Mouse (Mus musculus) limb, embryonic 15.5 days (tissue): ENCODE data around the gene Gmnn. TPM values are rescaled to one million over a fixed set of nuclear protein-coding genes. Genes with fewer than 3 reads are reported as not detected.

ENCODE experiments used
- ATAC-seq: fragments of 200-750 bp; cut with Nextera tagmentation; 2 replicates; pipeline ENCODE4 v1.8.0; 2017; ENCODE audit warnings: low read depth, moderate TSS enrichment; ENCODE audit not compliant: insufficient number of reproducible peaks, low FRiP score, low TSS enrichment
- H3K27ac ChIP-seq: fragments of 300-500 bp; sonication (generic); 2 replicates; pipeline ENCODE4 v1.5.1; 2015; ENCODE audit warnings: moderate library complexity, mild to moderate bottlenecking, inconsistent platforms
- H3K27me3 ChIP-seq: fragments of 300-500 bp; sonication (generic); 2 replicates; pipeline ENCODE4 v1.6.1; 2015; ENCODE audit warnings: inconsistent platforms
- H3K36me3 ChIP-seq: fragments of 300-500 bp; sonication (generic); 2 replicates; pipeline ENCODE4 v1.6.1; 2015; ENCODE audit warnings: inconsistent platforms
- H3K4me1 ChIP-seq: fragments of 300-500 bp; sonication (generic); 2 replicates; pipeline ENCODE4 v1.6.1; 2015; ENCODE audit warnings: inconsistent platforms
- H3K4me2 ChIP-seq: fragments of 300-500 bp; sonication (generic); 2 replicates; pipeline ENCODE4 v1.6.1; 2015; ENCODE audit warnings: mild to moderate bottlenecking, inconsistent platforms
- H3K4me3 ChIP-seq: fragments of 300-500 bp; sonication (generic); 2 replicates; pipeline ENCODE4 v1.5.1; 2015; ENCODE audit warnings: mild to moderate bottlenecking, inconsistent platforms
- H3K9ac ChIP-seq: fragments of 300-500 bp; sonication (generic); 2 replicates; pipeline ENCODE4 v1.6.1; 2015; ENCODE audit warnings: inconsistent platforms
- H3K9me3 ChIP-seq: fragments of 300-500 bp; sonication (generic); 2 replicates; pipeline ENCODE4 v1.6.1; 2016; ENCODE audit warnings: inconsistent platforms
- WGBS: fragments of 180-500 bp; shearing (Covaris S2); methylation state at CpG from one replicate; pipeline ENCODE4 v1.1.7; 2015; 5-methylcytosine and 5-hydroxymethylcytosine counted together
- polyA plus RNA-seq: library from polyadenylated mRNA; unstranded; fragments of >200 nt; fragmentation: Nextera tagmentation; extraction: Ambion mirVana; gene quantifications from 2 replicates; pipeline ENCODE4 v1.2.1, GENCODE M21; 2015

Gmnn gene
- polyA plus RNA-seq, 1 experiment from 2014 or later = 73.7 TPM

GRCm38 (mm10) chr13:24759451-24759850 lies 2.3 kb downstream of the Gmnn start:
- ATAC-seq = no peak
- peaks cover 8% of the 10 kb centered on the region; the same call in 1 of the 2 replicates for H3K36me3 ChIP-seq

DNA sequence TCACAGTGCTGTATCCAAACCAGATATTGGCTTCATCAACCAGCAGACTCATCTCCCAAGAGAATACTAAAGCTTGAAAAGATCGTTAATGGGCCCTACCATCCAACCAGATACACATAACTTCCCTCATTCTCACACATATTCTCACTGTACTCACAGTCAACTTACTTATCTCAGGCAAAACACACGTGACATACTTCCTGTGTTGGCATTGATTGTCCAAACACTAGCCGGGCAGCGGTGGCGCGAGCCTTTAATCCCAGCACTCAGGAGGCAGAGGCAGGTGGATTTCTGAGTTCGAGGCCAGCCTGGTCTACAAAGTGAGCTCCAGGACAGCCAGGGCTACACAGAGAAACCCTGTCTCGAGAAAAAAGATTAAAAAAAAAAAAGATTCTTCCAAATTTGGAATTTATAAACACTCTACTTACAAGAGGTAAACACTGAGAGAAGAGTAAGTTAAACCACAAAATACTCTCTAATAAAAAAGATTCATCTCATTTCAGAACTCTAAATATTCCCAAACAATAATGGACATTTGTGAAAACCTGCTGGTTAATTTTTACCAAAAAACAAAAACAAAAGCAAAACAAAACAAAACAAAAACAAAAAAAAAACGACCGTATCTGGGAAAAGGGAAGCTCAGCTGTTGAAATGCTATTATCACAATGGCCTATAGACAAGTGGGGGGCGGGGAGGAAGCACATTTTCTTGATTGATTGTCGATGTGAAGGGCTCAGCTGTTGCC lies 3.7 kb downstream of the Gmnn start:
- Histone ChIP-seq H3K4me1 (peaks cover 16% of the 10 kb centered on the region), H3K4me3 (no peak overlapping the region), H3K27me3 (no peaks in the 10 kb centered on the region), H3K27ac (no peak overlapping the region), H3K36me3 (peaks cover 15% of the 10 kb centered on the region; the same call in 1 of the 2 replicates), H3K9me3 (no peaks in the 10 kb centered on the region), H3K9ac (no peak overlapping the region), H3K4me2 (no peak overlapping the region)
- no peak for ATAC-seq
- 87% methylated on average over 12 of the region's 12 CpGs for WGBS

More at GRCm38 (mm10) chr13:24759451-24759850, 2.3 kb downstream of the Gmnn start:
- WGBS = 88% methylated on average over 10 of the region's 10 CpGs
- H3K9me3 ChIP-seq = no peaks in the 10 kb centered on the region
- H3K27ac ChIP-seq = no peak overlapping the region
- no peak overlapping the region for H3K9ac ChIP-seq
- no peak overlapping the region for H3K4me2 ChIP-seq
- H3K4me3 ChIP-seq = no peak overlapping the region
- H3K27me3 ChIP-seq = no peaks in the 10 kb centered on the region
- H3K4me1 ChIP-seq = peaks cover 16% of the 10 kb centered on the region

GRCm38 (mm10) chr13:24756756-24757155 lies 5.0 kb downstream of the Gmnn start:
- Histone ChIP-seq H3K4me3 (no peak overlapping the region), H3K4me2 (no peak overlapping the region), H3K4me1 (peaks cover 9% of the 10 kb centered on the region), H3K9me3 (no peaks in the 10 kb centered on the region), H3K9ac (no peak overlapping the region), H3K27me3 (no peaks in the 10 kb centered on the region), H3K27ac (no peak overlapping the region), H3K36me3 (peaks cover 18% of the 10 kb centered on the region; the same call in 1 of the 2 replicates)
- no peak for ATAC-seq
- WGBS = 91% methylated on average over 3 of the region's 3 CpGs

- Histone ChIP-seq H3K4me3 (no peak overlapping the region), H3K27me3 (no peaks in the 10 kb centered on the region), H3K27ac (no peak overlapping the region), H3K4me1 (no peaks in the 10 kb centered on the region), H3K36me3 (peaks cover 29% of the 10 kb centered on the region), H3K4me2 (no peak overlapping the region), H3K9ac (no peak overlapping the region), H3K9me3 (no peaks in the 10 kb centered on the region)
- no peak for ATAC-seq
- 89% methylated on average over 8 of the region's 8 CpGs for WGBS
These were observed 10.3 kb downstream of the Gmnn start for GRCm38 (mm10) chr13:24751396-24751795.

- Histone ChIP-seq H3K27ac (no peak overlapping the region), H3K9me3 (no peaks in the 10 kb centered on the region), H3K9ac (no peak overlapping the region), H3K4me2 (no peak overlapping the region), H3K4me1 (no peaks in the 10 kb centered on the region), H3K27me3 (no peaks in the 10 kb centered on the region), H3K36me3 (peaks cover 24% of the 10 kb centered on the region), H3K4me3 (no peak overlapping the region)
- ATAC-seq = no peak
- WGBS = 93% methylated on average over 8 of the region's 8 CpGs
These were observed 10.9 kb downstream of the Gmnn start for GRCm38 (mm10) chr13:24750807-24751206.

- 84% methylated on average over 3 of the region's 3 CpGs for WGBS
- Histone ChIP-seq H3K9me3 (no peaks in the 10 kb centered on the region), H3K4me2 (no peak overlapping the region), H3K4me1 (no peaks in the 10 kb centered on the region), H3K4me3 (no peak overlapping the region), H3K36me3 (peaks cover 15% of the 10 kb centered on the region), H3K9ac (no peak overlapping the region), H3K27me3 (no peaks in the 10 kb centered on the region), H3K27ac (no peak overlapping the region)
- no peak for ATAC-seq
These were observed 13.9 kb downstream of the Gmnn start for GRCm38 (mm10) chr13:24747823-24748222.

DNA sequence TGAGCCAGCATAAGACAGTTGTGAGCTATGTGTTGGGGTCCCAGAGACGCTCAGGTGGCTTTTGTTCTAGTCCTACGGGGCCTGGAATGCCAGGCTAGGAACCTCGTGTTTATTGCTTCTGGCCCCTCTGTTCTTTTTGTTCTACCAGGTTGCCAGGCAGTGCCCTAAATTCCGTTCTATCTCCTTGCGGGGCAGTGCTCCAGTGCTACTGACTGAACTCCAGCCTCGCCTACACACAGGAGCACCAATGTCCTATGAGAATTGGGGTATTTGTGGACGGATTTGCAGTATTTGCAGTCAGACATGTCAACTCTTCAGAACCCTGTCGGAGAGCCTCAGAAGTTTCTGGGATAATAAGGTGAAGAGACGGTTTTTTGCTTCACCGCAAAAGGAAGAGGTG lies 20.7 kb downstream of the Gmnn start, which contains the start of gene Armh2:
Gene Armh2, plus strand, starts transcription at position 205 of the 400 bp plus-strand sequence.
- no peaks in the 10 kb centered on the region for H3K4me1 ChIP-seq
- H3K36me3 ChIP-seq = no peaks in the 10 kb centered on the region
- H3K27me3 ChIP-seq = no peaks in the 10 kb centered on the region
- no peaks in the 10 kb centered on the region for H3K9me3 ChIP-seq
- WGBS = 88% methylated on average over 10 of the region's 10 CpGs
- no peak within 1 kb of the TSS for H3K27ac ChIP-seq
- ATAC-seq = no peak
- no peak within 1 kb of the TSS for H3K4me3 ChIP-seq
- no peak within 1 kb of the TSS for H3K4me2 ChIP-seq
- H3K9ac ChIP-seq = no peak within 1 kb of the TSS

GRCm38 (mm10) chr13:24735608-24736131 lies 26.1 kb downstream of the Gmnn start:
- H3K9ac ChIP-seq = no peak overlapping the region
- WGBS = 70% methylated on average over 6 of the region's 6 CpGs
- H3K4me2 ChIP-seq = no peak overlapping the region
- no peaks in the 10 kb centered on the region for H3K36me3 ChIP-seq
- no peaks in the 10 kb centered on the region for H3K4me1 ChIP-seq
- no peak overlapping the region for H3K27ac ChIP-seq
- no peaks in the 10 kb centered on the region for H3K27me3 ChIP-seq
- H3K4me3 ChIP-seq = no peak overlapping the region
- no peaks in the 10 kb centered on the region for H3K9me3 ChIP-seq
- no peak for ATAC-seq

GRCm38 (mm10) chr13:24734502-24734901 lies 27.2 kb downstream of the Gmnn start:
- no peak for ATAC-seq
- H3K4me3 ChIP-seq = no peak overlapping the region

GRCm38 (mm10) chr13:24729128-24729527 lies 32.6 kb downstream of the Gmnn start:
- ATAC-seq = no peak
- H3K4me1 ChIP-seq = no peaks in the 10 kb centered on the region
- H3K9ac ChIP-seq = no peak overlapping the region
- no peak overlapping the region for H3K4me2 ChIP-seq
- H3K4me3 ChIP-seq = no peak overlapping the region
- no peaks in the 10 kb centered on the region for H3K27me3 ChIP-seq
- H3K9me3 ChIP-seq = no peaks in the 10 kb centered on the region
- H3K27ac ChIP-seq = no peak overlapping the region
- WGBS = 89% methylated on average over 5 of the region's 5 CpGs
- no peaks in the 10 kb centered on the region for H3K36me3 ChIP-seq

More at GRCm38 (mm10) chr13:24734502-24734901, 27.2 kb downstream of the Gmnn start:
- Histone ChIP-seq H3K9ac (no peak overlapping the region), H3K4me1 (no peaks in the 10 kb centered on the region), H3K9me3 (no peaks in the 10 kb centered on the region), H3K36me3 (no peaks in the 10 kb centered on the region), H3K4me2 (no peak overlapping the region), H3K27me3 (no peaks in the 10 kb centered on the region), H3K27ac (no peak overlapping the region)
- 81% methylated on average over 5 of the region's 5 CpGs for WGBS

GRCm38 (mm10) chr13:24724395-24724759 lies 37.3 kb downstream of the Gmnn start:
- no peak overlapping the region for H3K4me2 ChIP-seq
- no peaks in the 10 kb centered on the region for H3K4me1 ChIP-seq
- WGBS = 51% methylated on average over 4 of the region's 4 CpGs
- H3K9me3 ChIP-seq = no peaks in the 10 kb centered on the region
- no peaks in the 10 kb centered on the region for H3K36me3 ChIP-seq
- no peak overlapping the region for H3K4me3 ChIP-seq
- no peaks in the 10 kb centered on the region for H3K27me3 ChIP-seq
- H3K27ac ChIP-seq = no peak overlapping the region
- no peak for ATAC-seq
- H3K9ac ChIP-seq = no peak overlapping the region

- Histone ChIP-seq H3K4me2 (no peak overlapping the region), H3K27ac (no peak overlapping the region), H3K4me1 (no peaks in the 10 kb centered on the region), H3K27me3 (no peaks in the 10 kb centered on the region), H3K4me3 (no peak overlapping the region), H3K36me3 (no peaks in the 10 kb centered on the region), H3K9ac (no peak overlapping the region), H3K9me3 (no peaks in the 10 kb centered on the region)
- ATAC-seq = no peak
- 53% methylated on average over 8 of the region's 8 CpGs for WGBS
These were observed 37.9 kb downstream of the Gmnn start for GRCm38 (mm10) chr13:24723699-24724394.
